Mouse (Mus musculus) urinary bladder, adult 18-20 months (tissue): ENCODE results near the gene Skint7.
"Not testable (repeated sequence)": the region's sequence is repeated elsewhere in the genome, so short reads cannot be mapped to it uniquely, and the experiment has no call there.

Experiments used
- DNase-seq, 2 experiments: peaks; one replicate each; pipeline ENCODE4 v3.0.0; 2022; ENCODE audit warnings: low spot score in 2 of 2, mixed read lengths in 2 of 2

The Skint7 gene

GRCm38 (mm10) chr4:111972623-111973022, at the start of gene Skint7:
TSS of gene Skint7 (plus strand) at chr4:111972923.
- DNase-seq = no peak

GRCm38 (mm10) chr4:111961309-111961708, 11.4 kb upstream of the Skint7 start:
- no peak for DNase-seq

GRCm38 (mm10) chr4:111963241-111963640, 9.5 kb upstream of the Skint7 start:
- not testable (repeated sequence) for DNase-seq

- no peak for DNase-seq
These were observed 9.1 kb upstream of the Skint7 start for GRCm38 (mm10) chr4:111963669-111964068.

- DNase-seq = no peak
These were observed 33.2 kb downstream of the Skint7 start, which contains the start of gene Skint1 for GRCm38 (mm10) chr4:112005969-112006368. TSS of gene Skint1 (plus strand) at chr4:112006269.
